Mouse (Mus musculus) layer of hippocampus, postnatal 10 days (tissue): ENCODE results near the gene Tnfrsf1b. TPM values are rescaled to one million over a fixed set of nuclear protein-coding genes. Genes with fewer than 3 reads are reported as not detected.
A peak's percentile ranks its signal among the peaks of the same experiment; 100 is the strongest.

Experiments used
- DNase-seq, 2 experiments: peaks; one replicate each; pipeline ENCODE4 v3.0.0; 2021; ENCODE audit warnings: low spot score in 2 of 2
- total RNA-seq, 2 experiments: library from RNA; stranded (reverse); gene quantifications; 2 replicates each; pipeline ENCODE4 v1.2.3; 2021

The Tnfrsf1b gene
- total RNA-seq, 2 experiments from 2014 or later: 2.5 TPM

- DNase-seq: no peak
Observed at GRCm38 (mm10) chr4:145257751-145258434, 11.2 kb upstream of the Tnfrsf1b start.

- DNase-seq: no peak
Observed at GRCm38 (mm10) chr4:145256144-145256543, 9.5 kb upstream of the Tnfrsf1b start.

DNA sequence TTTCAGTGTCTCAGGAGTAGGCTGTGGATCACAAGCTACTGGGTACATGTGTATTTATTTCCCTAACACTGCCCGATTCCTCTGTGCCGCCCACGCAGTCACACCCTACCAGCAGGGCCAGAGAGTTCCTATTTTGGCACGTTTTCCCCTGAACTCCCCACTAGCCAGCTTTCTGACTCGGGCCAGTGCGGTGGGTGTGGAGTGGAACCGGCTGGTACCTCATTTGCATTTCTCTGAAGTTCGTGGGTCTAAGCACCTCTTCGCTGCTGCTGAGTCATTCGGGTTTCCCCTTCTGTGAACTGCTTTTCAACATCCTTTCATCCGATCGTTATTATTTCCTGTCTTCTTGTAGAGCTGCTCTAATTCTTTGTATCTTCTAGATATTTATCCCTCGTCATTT is 7.7 kb upstream of the Tnfrsf1b start:
- DNase-seq: no peak

DNA sequence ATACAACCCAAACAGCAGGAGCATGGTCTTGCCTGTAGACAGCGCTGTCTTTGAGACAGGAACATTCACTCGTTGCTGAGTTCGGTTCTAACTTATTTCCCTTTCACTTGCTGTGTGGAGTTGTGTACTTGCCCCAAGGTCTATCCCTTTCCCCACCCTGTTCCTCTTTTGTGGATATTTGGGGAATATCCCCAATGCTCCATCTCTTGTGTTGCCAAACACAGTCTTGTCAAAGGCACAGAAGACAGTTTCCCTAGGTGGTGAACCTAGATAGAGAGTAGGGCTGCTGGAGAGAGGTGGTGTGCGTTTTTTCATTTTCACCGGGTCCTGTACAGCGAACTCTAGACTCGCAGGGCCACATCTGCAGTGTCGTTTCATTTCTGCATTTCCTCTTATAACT is 5.9 kb upstream of the Tnfrsf1b start:
- no peak for DNase-seq

DNA sequence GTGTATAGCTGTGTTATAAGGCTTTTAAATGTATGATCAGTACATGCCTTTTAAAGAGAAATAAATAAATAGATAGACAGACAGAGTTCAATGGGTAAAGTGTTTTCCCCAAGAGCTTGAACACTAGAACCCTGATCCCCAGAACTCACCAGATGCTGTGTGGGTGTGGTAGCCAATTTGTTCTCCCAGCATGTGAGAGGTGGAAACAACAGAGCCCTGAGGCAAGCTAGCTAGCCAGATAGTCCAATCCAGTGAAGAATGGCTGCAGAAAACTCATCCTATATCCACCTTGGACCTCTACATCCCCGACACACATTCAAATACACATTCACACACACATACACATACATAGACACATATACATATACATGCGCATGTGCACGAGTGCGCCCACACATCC is 4.9 kb upstream of the Tnfrsf1b start:
- DNase-seq: no peak

GRCm38 (mm10) chr4:145250002-145250401 is 3.3 kb upstream of the Tnfrsf1b start:
- DNase-seq: no peak

DNA sequence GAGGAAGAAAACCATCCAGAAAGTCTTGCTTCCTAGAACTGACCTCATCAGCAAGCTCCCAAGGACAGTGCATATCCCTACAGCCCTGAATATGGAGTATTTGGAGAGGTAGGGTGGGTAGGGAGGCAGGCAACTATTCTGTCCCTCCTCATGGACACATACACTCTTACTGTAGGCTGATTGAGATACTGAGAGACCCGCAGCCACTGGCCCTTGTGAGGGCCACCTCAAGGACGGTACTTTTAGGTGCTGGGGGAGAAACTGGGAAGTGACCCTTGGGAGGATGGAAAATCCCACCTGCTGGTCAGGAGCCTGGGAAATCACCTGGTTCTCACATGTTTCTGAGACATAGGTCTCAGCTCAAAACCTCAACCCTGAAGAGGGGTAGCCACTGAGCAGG is 886 bp upstream of the Tnfrsf1b start:
- no peak for DNase-seq

GRCm38 (mm10) chr4:145245581-145245980 is 1.1 kb downstream of the Tnfrsf1b start:
- DNase-seq: no peak

GRCm38 (mm10) chr4:145244676-145245075 is 2.0 kb downstream of the Tnfrsf1b start:
- DNase-seq: no peak

DNA sequence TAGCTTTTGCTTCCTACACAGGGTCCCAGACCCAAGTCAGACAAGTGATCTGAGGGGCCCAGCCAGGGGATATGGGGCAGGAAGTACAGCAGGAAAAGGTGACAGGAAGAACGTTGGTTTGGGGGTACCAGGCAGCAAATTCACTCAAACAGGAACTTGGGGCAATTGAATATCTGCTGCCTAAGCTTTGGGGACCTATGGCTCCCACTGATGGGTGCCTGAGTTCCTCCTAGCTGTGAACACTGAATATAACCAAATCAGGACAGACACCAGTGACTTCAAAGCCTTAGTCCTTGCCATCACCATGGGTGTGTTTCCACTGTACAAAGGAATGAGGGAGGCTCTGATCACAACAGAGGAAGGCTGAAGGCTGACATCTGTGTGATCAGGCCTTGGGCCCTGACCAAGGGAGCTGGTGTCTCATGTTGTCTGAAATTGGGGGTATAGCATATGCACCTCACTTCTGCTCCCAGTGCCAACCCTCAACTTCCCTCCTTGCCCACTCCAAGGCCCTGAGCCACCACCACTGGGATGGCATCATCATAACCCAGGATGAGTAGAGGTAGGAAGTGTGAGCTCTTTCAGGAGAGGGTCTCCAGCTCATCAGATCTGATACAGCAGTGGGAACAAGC is 3.8 kb downstream of the Tnfrsf1b start:
- no peak for DNase-seq

GRCm38 (mm10) chr4:145240723-145241231 is 5.9 kb downstream of the Tnfrsf1b start:
- no peak for DNase-seq

GRCm38 (mm10) chr4:145239049-145239830 is 7.4 kb downstream of the Tnfrsf1b start:
- peak; percentile 41 to 61 for DNase-seq

GRCm38 (mm10) chr4:145236027-145236426 is 10.6 kb downstream of the Tnfrsf1b start:
- no peak for DNase-seq

GRCm38 (mm10) chr4:145233487-145234228 is 13.0 kb downstream of the Tnfrsf1b start:
- no peak for DNase-seq

DNA sequence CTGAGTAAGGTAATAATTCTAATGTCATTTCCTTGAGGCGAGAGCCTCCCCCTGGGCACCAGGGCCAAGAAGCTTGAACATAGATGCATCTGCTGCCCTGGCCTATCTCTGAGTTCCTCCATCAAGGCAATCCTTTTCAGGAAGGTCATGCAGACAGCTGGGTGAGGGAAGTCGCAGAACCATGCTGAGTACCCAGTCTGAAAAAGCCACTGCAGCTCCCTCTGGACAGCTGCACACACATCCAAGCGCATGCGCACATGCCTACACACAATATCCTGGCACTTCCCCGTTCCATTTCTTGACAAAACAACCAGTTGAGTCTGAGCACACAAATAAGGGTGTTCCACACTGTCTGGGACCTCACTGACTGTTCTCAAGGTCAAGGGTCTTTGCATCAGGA is 14.9 kb downstream of the Tnfrsf1b start:
- no peak for DNase-seq

GRCm38 (mm10) chr4:145230647-145231046 is 16.0 kb downstream of the Tnfrsf1b start:
- DNase-seq: no peak

DNA sequence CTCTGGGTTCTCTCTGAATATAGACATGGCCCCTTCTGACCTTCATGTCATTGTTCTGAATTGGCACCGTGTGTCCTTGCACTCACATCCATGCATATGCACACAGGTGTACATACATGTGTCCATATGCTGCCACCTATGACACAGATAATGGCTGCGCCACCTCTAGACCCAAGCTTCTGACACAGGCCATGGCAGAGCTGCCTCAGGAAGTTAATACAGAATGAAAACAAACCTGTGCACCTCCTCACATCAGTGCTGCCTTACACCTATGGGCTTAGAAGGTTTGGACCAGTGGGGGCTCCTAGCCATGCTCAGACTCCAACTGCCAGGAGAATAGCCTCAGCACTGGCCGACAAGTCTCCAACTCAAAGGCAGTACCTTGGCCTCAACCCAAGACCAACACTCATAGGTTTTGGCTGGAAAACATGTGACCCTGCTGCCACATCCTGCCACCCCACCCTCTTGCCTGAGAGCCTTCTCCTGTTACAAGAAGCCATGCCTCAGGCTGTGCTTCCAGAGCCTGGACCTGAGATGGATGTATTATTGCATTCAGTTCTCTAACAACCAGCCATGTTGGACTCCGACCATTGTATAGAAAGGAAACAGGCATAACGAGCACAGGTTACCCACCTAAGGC is 17.0 kb downstream of the Tnfrsf1b start:
- no peak for DNase-seq

DNA sequence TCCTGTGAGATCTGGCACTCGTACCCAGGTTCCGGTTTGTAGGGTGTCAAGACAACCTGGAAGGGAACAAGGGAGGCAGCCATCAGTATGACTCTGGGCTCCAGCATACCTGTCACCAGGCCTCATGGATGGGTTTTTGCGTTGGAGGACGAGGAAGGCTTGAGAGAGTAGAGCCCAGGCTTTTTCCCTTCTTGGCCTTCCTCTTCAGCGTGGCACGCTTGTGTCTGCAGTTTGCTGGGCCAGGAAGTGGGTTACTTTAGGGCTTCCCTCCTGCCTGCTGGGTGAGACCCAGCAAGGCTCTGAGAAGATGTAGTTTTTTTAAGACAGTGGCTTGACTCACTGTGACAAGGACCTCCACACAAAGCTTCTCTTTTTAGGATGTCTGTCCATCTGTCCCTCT is 17.6 kb downstream of the Tnfrsf1b start:
- DNase-seq: no peak

DNA sequence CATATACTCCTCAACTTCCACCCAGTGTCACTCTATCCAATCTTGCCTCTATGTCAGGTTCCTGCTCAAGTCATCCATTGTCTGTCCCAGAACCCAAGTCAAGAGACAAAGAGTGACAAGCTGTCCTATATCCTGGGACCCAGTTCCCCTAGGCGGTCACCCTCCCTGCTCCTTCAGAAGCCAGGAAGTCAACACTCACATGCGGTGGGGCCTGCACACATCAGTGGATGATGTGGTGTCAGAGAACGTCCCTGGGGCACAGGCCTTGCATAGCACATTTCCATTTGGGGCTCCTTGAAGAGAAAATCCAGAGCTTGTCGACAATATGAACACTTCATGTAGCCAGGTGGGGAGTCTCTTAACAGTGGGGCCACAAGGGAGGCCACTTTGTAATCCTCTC is 22.1 kb downstream of the Tnfrsf1b start:
- no peak for DNase-seq

- no peak for DNase-seq
Observed at GRCm38 (mm10) chr4:145222064-145222463, 24.6 kb downstream of the Tnfrsf1b start.

- DNase-seq: no peak
Observed at GRCm38 (mm10) chr4:145221379-145221778, 25.3 kb downstream of the Tnfrsf1b start.
